Mouse (Mus musculus) olfactory bulb, adult 2 months (tissue): ENCODE measurements around the gene Tmem208. TPM values are rescaled to one million over a fixed set of nuclear protein-coding genes. Genes with fewer than 3 reads are reported as not detected.

Experiments used
- H3K27ac ChIP-seq: fragments of 200-500 bp; 2 replicates; pipeline ENCODE4 v1.5.1; 2012; ENCODE audit warnings: low read depth, low read length; ENCODE audit not compliant: insufficient read depth
- H3K4me1 ChIP-seq: fragments of 200-500 bp; 2 replicates; pipeline ENCODE4 v1.6.1; 2012; ENCODE audit warnings: low read length; ENCODE audit not compliant: control insufficient read depth, insufficient read depth
- H3K4me3 ChIP-seq: fragments of 200-500 bp; 2 replicates; pipeline ENCODE4 v1.5.1; 2012; ENCODE audit warnings: mild to moderate bottlenecking, low read depth, low read length, moderate library complexity; ENCODE audit not compliant: insufficient read depth
- CTCF ChIP-seq: fragments of 200-500 bp; IDR thresholded peaks from 2 replicates; pipeline ENCODE4 v1.5.1; 2012; ENCODE audit warnings: low read depth, mild to moderate bottlenecking, low read length, moderate library complexity; ENCODE audit not compliant: insufficient read depth
- POLR2A ChIP-seq: fragments of 200-500 bp; IDR thresholded peaks from 2 replicates; pipeline ENCODE4 v1.6.1; 2012; ENCODE audit warnings: mild to moderate bottlenecking, low read depth, low read length, moderate library complexity; ENCODE audit not compliant: insufficient read depth
- WGBS: fragments of 180-500 bp; shearing (Covaris S2); methylation state at CpG from one replicate; pipeline ENCODE4 v1.1.7; 2018; 5-methylcytosine and 5-hydroxymethylcytosine counted together
- polyA plus RNA-seq: library from polyadenylated mRNA; stranded (reverse); fragments of >200 nt; gene quantifications from 2 replicates; pipeline ENCODE4 v1.2.4, GENCODE M21; 2012; ENCODE audit warnings: low replicate concordance; ENCODE audit not compliant: missing spikeins, insufficient read depth, insufficient read length

The Tmem208 gene
- polyA plus RNA-seq, 1 experiment = not detected

- Histone ChIP-seq H3K4me1 (peaks cover 4% of the 10 kb centered on the region; the same call in 1 of the 2 replicates), H3K4me3 (no peak overlapping the region), H3K27ac (no peak overlapping the region)
- TF ChIP-seq CTCF (no peak), POLR2A (no peak)
- WGBS = 71% methylated on average over 11 of the region's 11 CpGs
These were observed 7.4 kb upstream of the Tmem208 start for GRCm38 (mm10) chr8:105318662-105319190.

DNA sequence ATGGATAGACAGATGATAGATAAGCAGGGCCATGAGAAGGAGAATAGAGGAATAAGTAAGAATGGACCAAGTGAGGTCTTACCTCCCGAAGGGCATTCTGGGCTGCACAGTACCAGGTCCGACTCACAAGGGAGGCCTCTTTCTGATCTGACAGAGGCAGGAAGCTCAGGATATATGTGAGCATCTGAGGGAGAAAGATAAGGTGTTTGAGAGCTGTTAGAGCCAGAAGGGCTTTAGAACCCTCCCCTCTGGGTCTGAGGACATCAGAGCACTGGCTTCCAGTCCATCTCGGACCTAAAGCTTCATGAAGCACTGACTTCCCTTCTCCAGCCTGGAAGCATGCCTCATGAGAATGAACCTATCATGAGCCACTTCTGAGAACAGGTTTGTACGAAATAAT is 3.0 kb upstream of the Tmem208 start:
- TF ChIP-seq CTCF = no peak
- no peak for TF ChIP-seq POLR2A
- 91% methylated on average over 4 of the region's 4 CpGs for WGBS
- no peak overlapping the region for H3K27ac ChIP-seq
- H3K4me3 ChIP-seq = no peak overlapping the region
- H3K4me1 ChIP-seq = peaks cover 13% of the 10 kb centered on the region

DNA sequence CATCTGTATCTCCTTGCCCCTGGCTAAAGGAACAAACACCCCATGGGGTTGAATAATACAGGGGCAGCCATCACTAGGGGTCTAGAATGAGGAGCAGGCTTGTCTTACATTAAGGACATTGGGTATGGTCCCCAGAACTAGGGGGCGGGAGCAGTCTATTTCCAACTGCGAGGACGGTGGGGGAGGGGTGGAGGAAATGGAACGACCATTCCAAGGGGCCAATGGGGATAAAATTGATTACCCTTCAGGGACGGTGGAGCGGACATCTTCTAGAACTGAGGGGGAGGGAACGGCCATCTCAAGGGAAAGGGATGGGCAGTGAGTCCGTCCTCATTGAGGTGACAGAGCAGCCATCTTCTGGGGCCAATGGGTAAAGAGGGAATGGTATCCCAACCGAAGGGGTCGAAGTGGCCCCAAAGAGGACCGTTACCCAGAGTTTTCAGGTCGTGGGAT is 487 bp upstream of the Tmem208 start:
- H3K4me3 ChIP-seq = peak overlapping the region; percentile 82
- TF ChIP-seq CTCF (no peak), POLR2A (no peak)
- WGBS = under 1% methylated on average over 12 of the region's 12 CpGs
- peaks cover 9% of the 10 kb centered on the region for H3K4me1 ChIP-seq
- peak overlapping the region; percentile 57 for H3K27ac ChIP-seq

DNA sequence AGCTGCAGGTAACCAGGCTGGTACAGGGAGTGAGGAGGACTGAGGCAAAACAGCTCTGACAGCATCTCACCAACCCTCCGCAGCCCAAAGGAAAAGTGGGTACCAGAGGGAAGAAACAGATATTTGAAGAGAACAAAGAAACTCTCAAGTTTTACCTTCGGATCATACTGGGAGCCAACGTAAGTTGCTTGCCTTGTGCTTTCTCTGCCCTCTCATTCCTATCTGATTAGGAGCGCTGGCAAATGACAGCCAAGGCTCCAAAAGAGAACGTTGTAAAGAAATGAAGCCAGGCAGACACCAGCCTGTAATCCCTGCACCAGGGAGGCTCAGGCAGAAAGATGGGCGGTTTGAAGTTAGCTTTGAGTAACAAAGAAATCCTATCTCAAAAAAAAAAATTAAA is 814 bp downstream of the Tmem208 start:
- Histone ChIP-seq H3K4me1 (peaks cover 9% of the 10 kb centered on the region), H3K27ac (no peak overlapping the region), H3K4me3 (peak overlapping the region; percentile 69)
- WGBS = 21% methylated on average over 6 of the region's 6 CpGs
- TF ChIP-seq POLR2A = no peak
- no peak for TF ChIP-seq CTCF

- no peak for TF ChIP-seq POLR2A
- no peak for TF ChIP-seq CTCF
These were observed 4.2 kb downstream of the Tmem208 start for GRCm38 (mm10) chr8:105330325-105330724.

DNA sequence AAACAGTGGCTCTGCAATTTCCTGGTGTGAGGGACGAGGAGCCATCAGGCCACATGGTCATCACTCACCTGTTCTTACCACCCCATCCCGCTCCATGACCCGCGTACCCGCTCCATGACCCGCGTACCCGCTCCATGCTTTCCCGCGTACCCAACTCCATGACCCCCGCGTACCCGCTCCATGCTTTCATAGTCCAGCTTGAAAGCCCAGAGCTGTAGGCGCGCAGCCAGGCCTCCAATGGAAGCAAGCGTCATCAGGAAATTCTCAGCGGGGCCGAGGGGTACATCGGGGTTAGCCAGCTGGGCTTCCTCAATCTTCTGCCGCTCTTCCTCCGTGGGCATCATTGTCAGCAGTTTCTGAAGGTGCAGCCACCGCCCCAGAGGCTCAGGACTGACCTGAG is 5.3 kb downstream of the Tmem208 start:
- no peak for TF ChIP-seq POLR2A
- no peak for TF ChIP-seq CTCF
- Histone ChIP-seq H3K4me1 (peaks cover 7% of the 10 kb centered on the region), H3K27ac (no peak overlapping the region), H3K4me3 (no peak overlapping the region)
- WGBS = 96% methylated on average over 22 of the region's 22 CpGs

More at GRCm38 (mm10) chr8:105330325-105330724, 4.2 kb downstream of the Tmem208 start:
- Histone ChIP-seq H3K4me3 (no peak overlapping the region), H3K27ac (no peak overlapping the region), H3K4me1 (peaks cover 7% of the 10 kb centered on the region)
- 94% methylated on average over 12 of the region's 12 CpGs for WGBS

DNA sequence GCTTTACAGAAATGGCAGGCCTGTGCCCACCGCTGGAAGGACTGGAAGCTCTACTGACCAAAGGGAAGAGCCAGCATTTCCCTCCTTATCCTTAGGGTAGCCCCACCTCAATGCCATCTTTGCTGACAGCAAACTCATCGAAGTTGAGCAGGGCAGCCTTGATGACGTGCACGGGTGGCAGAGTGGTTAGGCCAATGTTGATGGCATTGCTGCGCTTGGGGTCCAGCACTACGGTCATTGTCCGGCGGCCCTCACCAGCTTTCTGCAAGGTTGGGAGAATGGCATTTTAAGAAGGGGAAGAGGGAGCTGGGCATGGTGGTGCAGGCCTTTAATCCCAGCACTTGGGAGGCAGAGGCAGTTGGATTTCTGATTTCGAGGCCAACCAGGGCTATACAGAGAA is 5.8 kb downstream of the Tmem208 start:
- WGBS = 94% methylated on average over 9 of the region's 9 CpGs
- no peak for TF ChIP-seq POLR2A
- TF ChIP-seq CTCF = no peak
- H3K4me3 ChIP-seq = no peak overlapping the region
- no peak overlapping the region for H3K27ac ChIP-seq
- H3K4me1 ChIP-seq = peaks cover 5% of the 10 kb centered on the region

DNA sequence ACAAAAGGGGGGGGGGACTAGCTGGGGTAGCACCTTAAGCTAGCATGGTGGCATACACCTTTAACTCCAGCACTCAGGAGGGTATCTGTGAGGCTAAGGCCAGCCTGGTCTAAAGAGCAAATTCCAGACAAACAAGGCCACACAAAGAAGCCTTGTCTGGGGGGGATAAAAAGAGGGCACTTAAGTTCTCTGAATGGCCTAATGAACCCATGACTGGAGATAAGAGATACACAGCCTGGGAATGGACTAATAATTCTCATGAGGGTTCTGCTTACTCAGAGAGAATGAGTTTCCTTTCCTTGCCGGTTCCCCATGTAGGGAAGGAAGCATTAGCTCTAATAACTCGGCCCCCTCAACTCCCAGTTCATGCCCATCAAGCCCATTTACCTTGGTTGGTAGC is 6.4 kb downstream of the Tmem208 start:
- 63% methylated on average over 2 of the region's 2 CpGs for WGBS
- TF ChIP-seq POLR2A = no peak
- TF ChIP-seq CTCF = no peak
- peaks cover under 1% of the 10 kb centered on the region; the same call in 1 of the 2 replicates for H3K4me1 ChIP-seq
- H3K27ac ChIP-seq = no peak overlapping the region
- H3K4me3 ChIP-seq = no peak overlapping the region

GRCm38 (mm10) chr8:105336373-105337130 is 10.4 kb downstream of the Tmem208 start:
- TF ChIP-seq CTCF (no peak), POLR2A (no peak)
- WGBS = 58% methylated on average over 32 of the region's 32 CpGs
- Histone ChIP-seq H3K4me1 (no peaks in the 10 kb centered on the region), H3K27ac (no peak overlapping the region), H3K4me3 (no peak overlapping the region)

- no peak overlapping the region for H3K4me3 ChIP-seq
- no peak for TF ChIP-seq POLR2A
- no peak for TF ChIP-seq CTCF
- H3K27ac ChIP-seq = no peak overlapping the region
- 75% methylated on average over 4 of the region's 4 CpGs for WGBS
- H3K4me1 ChIP-seq = no peaks in the 10 kb centered on the region
These were observed 12.8 kb downstream of the Tmem208 start for GRCm38 (mm10) chr8:105338992-105339391.
